In the genomic region with DNA sequence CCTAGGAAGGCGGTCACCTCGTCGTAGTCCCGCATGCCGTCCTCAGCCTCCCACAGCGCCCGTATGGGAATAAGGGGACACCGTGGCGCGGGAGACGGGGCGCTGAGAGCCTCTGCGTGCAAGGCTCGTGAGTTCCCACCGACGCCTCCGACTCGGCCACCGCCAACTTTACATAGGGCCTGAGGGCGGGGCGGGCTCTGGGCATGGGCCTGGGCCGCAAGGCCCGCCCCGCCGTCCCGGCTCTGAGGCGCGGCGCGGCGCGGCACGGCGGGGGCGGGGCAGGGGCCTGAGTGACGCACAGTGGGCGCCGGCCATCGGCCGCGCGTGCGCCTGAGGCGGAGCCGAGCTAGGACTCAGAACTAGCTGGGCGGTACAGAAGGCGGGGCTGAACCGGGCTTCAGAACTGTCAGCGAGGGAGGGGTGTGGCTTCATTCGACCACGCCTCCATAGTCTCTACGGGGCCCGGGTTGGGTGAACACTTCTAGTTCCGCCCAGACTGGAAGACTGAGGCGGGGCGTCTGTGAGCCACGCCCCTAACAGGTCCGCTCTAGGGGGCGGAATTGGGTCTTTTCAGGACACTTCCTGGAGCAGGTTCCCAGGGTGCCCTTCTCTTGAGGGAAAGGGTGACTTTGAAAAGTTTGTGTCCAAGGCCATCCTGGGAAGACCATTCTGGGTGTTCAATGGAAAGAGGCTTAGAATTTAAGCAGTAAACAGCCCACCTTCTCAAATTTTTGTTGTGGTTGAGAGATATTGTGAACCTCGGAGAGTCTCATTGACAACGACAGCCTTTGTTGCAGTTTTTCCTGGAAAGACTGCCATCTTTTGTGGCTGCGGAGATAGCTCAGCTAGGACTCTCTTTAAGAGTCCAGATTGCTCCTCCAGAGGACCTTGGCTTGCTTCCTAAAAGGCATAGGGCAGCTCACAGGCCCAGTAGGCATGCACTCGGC, we compare ENCODE assay signal across 8 mouse cellular contexts. TPM values are rescaled to one million over a fixed set of nuclear protein-coding genes. Genes with fewer than 3 reads are reported as not detected.
A peak's percentile ranks its signal among the peaks of the same experiment; 100 is the strongest.
DNase-seq lines count a peak whose midpoint lies in the region; ATAC-seq and TF ChIP-seq lines count a peak whose summit lies in the region.

A gene (minus strand): TSS at position 156 of the 947 bp plus-strand sequence.

- peak; percentile 99 for ATAC-seq in heart, embryonic 11.5 days (replicated peaks; ENCODE audit: insufficient number of reproducible peaks, low FRiP score, low TSS enrichment)
- peak; percentile 98 for ATAC-seq in kidney, embryonic 16.5 days (ENCODE audit: low FRiP score, low TSS enrichment)

- WGBS in heart, embryonic 11.5 days (ENCODE audit: insufficient replicate concordance) = 4% methylated on average over 59 of the region's 63 CpGs
- 5% methylated on average over 56 of the region's 63 CpGs for WGBS in kidney, embryonic 16.5 days
- WGBS in liver, adult 2 months = 2% methylated on average over 63 of the region's 63 CpGs

- no peaks in the 10 kb centered on the region for H3K79me3 ChIP-seq in C2C12 (ENCODE audit: low read depth)

- H3K79me2 ChIP-seq in C2C12 (ENCODE audit: control insufficient read depth, insufficient read depth) (no peaks in the 10 kb centered on the region), myocyte (ENCODE audit: control insufficient read depth, insufficient read depth) (no peaks in the 10 kb centered on the region)
- H3K79me2 ChIP-seq in liver, adult 2 months (ENCODE audit: control insufficient read depth, insufficient read depth, low read length) = peaks cover 12% of the 10 kb centered on the region

- H3K4me1 ChIP-seq in erythroblast, embryonic 14.5 days (ENCODE audit: control insufficient read depth) = peaks cover 44% of the 10 kb centered on the region
- H3K4me1 ChIP-seq in heart, embryonic 11.5 days (ENCODE audit: control insufficient read depth, insufficient read depth, low read length) = peaks cover 13% of the 10 kb centered on the region; the same call in 1 of the 2 replicates
- peaks cover 36% of the 10 kb centered on the region for H3K4me1 ChIP-seq in kidney, embryonic 16.5 days (ENCODE audit: insufficient read depth, low read length)
- peaks cover 19% of the 10 kb centered on the region for H3K4me1 ChIP-seq in liver, adult 2 months (ENCODE audit: control insufficient read depth, insufficient read depth, low read length)

- 0 out of 2 replicates have a peak, but pooled peaks have one; percentile 41 for TF ChIP-seq POLR2A in brain, embryonic 14.5 days (IDR thresholded peaks at IDR 0.05; ENCODE audit: borderline replicate concordance, extremely low read depth, insufficient read depth, insufficient read length, poor library complexity, severe bottlenecking)
- peak; percentile 74; the same call in 1 of the 2 replicates for TF ChIP-seq POLR2A in liver, adult 2 months (IDR thresholded peaks at IDR 0.05; ENCODE audit: extremely low read depth, insufficient read depth, low read length)
- peak; percentile 86 for TF ChIP-seq POLR2A in myocyte (IDR thresholded peaks at IDR 0.05; ENCODE audit: insufficient read length, low read depth)

- no peaks in the 10 kb centered on the region for H3K9me3 ChIP-seq in erythroblast, embryonic 14.5 days (ENCODE audit: control insufficient read depth, low read length)
- no peaks in the 10 kb centered on the region for H3K9me3 ChIP-seq in heart, embryonic 11.5 days (replicated peaks; ENCODE audit: control insufficient read depth, low read length)
- no peaks in the 10 kb centered on the region for H3K9me3 ChIP-seq in kidney, embryonic 16.5 days (ENCODE audit: low read length)

- H3K27ac ChIP-seq in heart, embryonic 11.5 days (ENCODE audit: low read depth, low read length) = peak within 1 kb of the TSS; percentile 54
- peak within 1 kb of the TSS; percentile 89 for H3K27ac ChIP-seq in kidney, embryonic 16.5 days (ENCODE audit: low read length)
- peak within 1 kb of the TSS; percentile 80 for H3K27ac ChIP-seq in liver, adult 2 months (replicated peaks; ENCODE audit: insufficient read depth, low read depth, low read length)

- no peaks in the 10 kb centered on the region for H3K27me3 ChIP-seq in C2C12 (ENCODE audit: control insufficient read depth, insufficient read depth, insufficient read length)
- H3K27me3 ChIP-seq in erythroblast, embryonic 14.5 days (ENCODE audit: control insufficient read depth) = no peaks in the 10 kb centered on the region
- no peaks in the 10 kb centered on the region for H3K27me3 ChIP-seq in heart, embryonic 11.5 days (ENCODE audit: control insufficient read depth, insufficient read depth, low read length)
- no peaks in the 10 kb centered on the region for H3K27me3 ChIP-seq in kidney, embryonic 16.5 days (ENCODE audit: insufficient read depth, low read length)
- no peaks in the 10 kb centered on the region for H3K27me3 ChIP-seq in liver, adult 2 months (ENCODE audit: control insufficient read depth, insufficient read depth, low read length)
- H3K27me3 ChIP-seq in myocyte (ENCODE audit: control insufficient read depth, insufficient read depth, insufficient read length) = no peaks in the 10 kb centered on the region
- H3K27me3 ChIP-seq in splenic B cell, adult 2 months (ENCODE audit: control insufficient read depth, insufficient read depth, low read length, poor library complexity, severe bottlenecking) = no peaks in the 10 kb centered on the region

- peak; percentile 98 for DNase-seq in brain, embryonic 14.5 days (ENCODE audit: low read depth)
- DNase-seq in liver, adult 2 months (ENCODE audit: extremely low read depth, low read depth, low spot score) = peak; percentile 94
- peak; percentile 100 for DNase-seq in splenic B cell, adult 2 months (ENCODE audit: low read depth, low spot score)

- peak within 1 kb of the TSS; percentile 89 for H3K4me2 ChIP-seq in heart, embryonic 11.5 days
- peak within 1 kb of the TSS; percentile 89 for H3K4me2 ChIP-seq in kidney, embryonic 16.5 days (replicated peaks; ENCODE audit: low read depth, low read length)
- peak within 1 kb of the TSS; percentile 90 for H3K4me2 ChIP-seq in myocyte (ENCODE audit: low read depth)

- TF ChIP-seq CTCF in C2C12 (IDR thresholded peaks at IDR 0.05; ENCODE audit: control insufficient read depth, insufficient read depth, insufficient read length) = no peak
- no peak; the same call in 1 of the 2 replicates for TF ChIP-seq CTCF in brain, embryonic 14.5 days (IDR thresholded peaks at IDR 0.05; ENCODE audit: borderline replicate concordance, extremely low read depth, insufficient read depth, insufficient read length)
- TF ChIP-seq CTCF in liver, adult 2 months (IDR thresholded peaks at IDR 0.05; ENCODE audit: low read depth, low read length) = no peak

- H3ac ChIP-seq in C2C12 (ENCODE audit: control insufficient read depth, insufficient read length, low read depth) (peak within 1 kb of the TSS; percentile 77), myocyte (ENCODE audit: control insufficient read depth, insufficient read length) (peak within 1 kb of the TSS; percentile 12)

- H3K4me3 ChIP-seq in C2C12 (ENCODE audit: insufficient read depth, poor library complexity, severe bottlenecking) (peak within 1 kb of the TSS; percentile 49), myocyte (peak within 1 kb of the TSS; percentile 61)
- peak within 1 kb of the TSS; percentile 76 for H3K4me3 ChIP-seq in erythroblast, embryonic 14.5 days (replicated peaks)
- H3K4me3 ChIP-seq in heart, embryonic 11.5 days (ENCODE audit: low read depth, low read length) = peak within 1 kb of the TSS; percentile 65
- H3K4me3 ChIP-seq in kidney, embryonic 16.5 days (ENCODE audit: low read length) = peak within 1 kb of the TSS; percentile 55
- H3K4me3 ChIP-seq in liver, adult 2 months (ENCODE audit: insufficient read depth, low read depth, low read length) = peak within 1 kb of the TSS; percentile 92

- H3K36me3 ChIP-seq in C2C12 (ENCODE audit: control insufficient read depth, insufficient read depth) (no peaks in the 10 kb centered on the region), myocyte (ENCODE audit: control insufficient read depth, insufficient read depth) (no peaks in the 10 kb centered on the region)
- H3K36me3 ChIP-seq in erythroblast, embryonic 14.5 days (ENCODE audit: control insufficient read depth) = no peaks in the 10 kb centered on the region
- H3K36me3 ChIP-seq in heart, embryonic 11.5 days (ENCODE audit: control insufficient read depth, insufficient read depth, low read length) = no peaks in the 10 kb centered on the region
- no peaks in the 10 kb centered on the region for H3K36me3 ChIP-seq in kidney, embryonic 16.5 days (ENCODE audit: insufficient read depth, low read length)
- peaks cover 1% of the 10 kb centered on the region for H3K36me3 ChIP-seq in liver, adult 2 months (ENCODE audit: control insufficient read depth, insufficient read depth, low read length)
- 0 out of 2 replicates have a peak, but pooled peaks cover under 1% of the 10 kb centered on the region for H3K36me3 ChIP-seq in splenic B cell, adult 2 months (ENCODE audit: control insufficient read depth, insufficient read depth, low read length, poor library complexity, severe bottlenecking)

- H3K9ac ChIP-seq in heart, embryonic 11.5 days (ENCODE audit: low read depth, low read length) = peak within 1 kb of the TSS; percentile 65
- H3K9ac ChIP-seq in kidney, embryonic 16.5 days (replicated peaks; ENCODE audit: low read length) = peak within 1 kb of the TSS; percentile 71
- peak within 1 kb of the TSS; percentile 95 for H3K9ac ChIP-seq in liver, adult 2 months (ENCODE audit: low read depth, low read length)

TF ChIP-seq in C2C12, 6 proteins besides CTCF, POLR2A, EP300 and RAD21:
- TF ChIP-seq MYOG (IDR thresholded peaks at IDR 0.05; ENCODE audit: control insufficient read depth, extremely low read depth, insufficient read length) (no peak), MAX (IDR thresholded peaks at IDR 0.05) (peak; percentile 48)

TF ChIP-seq in myocyte, 11 proteins besides CTCF, POLR2A, EP300 and RAD21:
- TF ChIP-seq E2F4 (IDR thresholded peaks at IDR 0.05; ENCODE audit: insufficient read depth) (no peak), CEBPB (IDR thresholded peaks at IDR 0.05; ENCODE audit: insufficient read depth, poor library complexity, severe bottlenecking) (no peak), MYOD1 (IDR thresholded peaks at IDR 0.05; ENCODE audit: control insufficient read depth in 1 of 3, insufficient read length in 2 of 3, low read depth in 2 of 3) (no peak), POLR2AphosphoS2 (IDR thresholded peaks at IDR 0.05; ENCODE audit: insufficient read length, low read depth) (peak; percentile 73), SRF (IDR thresholded peaks at IDR 0.05; ENCODE audit: control insufficient read depth, insufficient read length, low read depth) (no peak)

RNA-seq across cellular contexts. Expression of the gene that starts here (rescaled TPM):
- polyA plus RNA-seq in C2C12 (2012; fragmentation: generic; extraction: Trizol) = 2.9 TPM
- 12.7 and 14.9 TPM in 2 replicates for polyA plus RNA-seq in brain, embryonic 14.5 days (2012; rRNA removed)
- polyA plus RNA-seq in erythroblast, embryonic 14.5 days (2012) = 0.07 TPM in 1 of 2 replicates, not detected in the other
- 8.1 and 9.2 TPM in 2 replicates for polyA plus RNA-seq in heart, embryonic 11.5 days (2014; fragmentation: Nextera tagmentation; extraction: Ambion mirVana)
- 17.3 and 18.4 TPM in 2 replicates for polyA plus RNA-seq in kidney, embryonic 16.5 days (2015; fragmentation: Nextera tagmentation; extraction: Ambion mirVana)
- total RNA-seq in liver, adult 2 months (2014; rRNA removed) = 19.7 and 20.8 TPM in 2 replicates
- polyA plus RNA-seq in liver, adult 2 months (2012; rRNA removed) = 14.7 and 17.0 TPM in 2 replicates
- 5.1 TPM for polyA plus RNA-seq in myocyte (2012; fragmentation: generic; extraction: Trizol)

Comparison
In these comparisons a context has a peak if more than half of its experiments do, and no peak if none do; other contexts are left out.
1. Peak in every context shown above with its lines: DNase-seq, ATAC-seq, H3K4me3 ChIP-seq and H3K27ac ChIP-seq.